Mouse (Mus musculus): ENCODE data around the gene Olfr547. TPM values are rescaled to one million over a fixed set of nuclear protein-coding genes. Genes with fewer than 3 reads are reported as not detected.
"Not testable (repeated sequence)": the region's sequence is repeated elsewhere in the genome, so short reads cannot be mapped to it uniquely, and the experiment has no call there.

The Olfr547 gene
- not detected in 2 replicates for polyA plus RNA-seq (2012; rRNA removed)

DNA sequence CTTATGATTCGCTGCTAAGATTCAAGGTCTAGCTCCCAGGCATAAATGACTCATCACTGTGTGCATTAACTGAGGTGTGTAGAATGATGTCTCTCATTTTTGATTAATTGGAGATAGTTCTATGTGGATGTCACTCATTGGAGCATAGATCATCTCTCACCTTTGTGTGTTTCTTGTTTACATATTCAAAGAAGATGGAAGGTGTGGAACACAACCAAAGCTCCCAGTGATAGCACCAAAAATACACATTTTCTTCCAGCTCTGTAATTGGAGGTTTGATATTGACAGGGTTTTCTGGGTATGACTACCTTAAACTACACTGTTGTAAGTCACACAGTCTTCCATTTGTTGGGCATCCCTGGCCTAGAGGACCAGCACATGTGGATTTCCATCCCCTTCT, at the start of gene Olfr547:
Gene Olfr547 (plus strand): TSS at position 301 of the 400 bp plus-strand sequence.
- DNase-seq (ENCODE audit: low spot score): no peak

DNA sequence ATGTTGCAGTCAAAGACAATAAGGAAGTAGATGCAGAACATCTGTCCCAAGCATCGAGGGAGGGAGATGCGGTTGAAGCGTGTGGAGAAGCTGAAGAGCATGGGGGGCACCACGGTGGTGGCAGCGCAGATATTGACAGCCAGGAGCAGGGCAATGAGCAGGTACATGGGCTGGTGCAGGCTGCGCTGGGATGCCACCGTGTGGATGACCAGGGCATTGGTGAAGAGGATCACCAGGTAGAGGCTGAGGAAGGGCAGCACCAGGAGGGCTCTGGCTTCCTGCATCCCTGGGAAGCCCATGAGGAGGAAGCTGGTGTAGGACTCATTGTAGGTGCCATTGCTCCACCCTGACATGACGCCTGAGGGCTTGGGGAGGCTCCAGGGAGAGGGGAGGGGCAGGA, 49.8 kb upstream of the Olfr547 start:
- DNase-seq (ENCODE audit: low spot score): not testable (repeated sequence)

DNA sequence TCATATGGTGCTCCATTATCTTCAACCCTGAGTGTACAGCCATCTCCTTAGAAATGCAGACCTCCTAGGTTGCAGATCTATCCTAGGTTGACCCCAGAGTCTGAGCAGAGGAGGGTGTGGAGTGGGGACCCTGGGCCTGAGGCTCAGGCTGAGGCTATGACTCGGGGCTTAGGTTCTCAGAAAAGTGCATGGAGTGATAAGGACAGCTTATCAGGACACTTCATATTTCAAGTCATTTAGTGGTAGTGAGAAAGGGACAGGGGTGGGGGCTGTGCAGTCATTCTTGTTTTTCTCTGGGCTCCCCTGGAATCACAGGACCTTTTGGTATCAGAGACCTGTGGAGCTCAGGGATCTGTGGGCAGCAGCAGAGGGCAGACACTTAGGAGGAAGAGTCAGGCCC, 48.4 kb upstream of the Olfr547 start:
- no peak for DNase-seq (ENCODE audit: low spot score)

DNA sequence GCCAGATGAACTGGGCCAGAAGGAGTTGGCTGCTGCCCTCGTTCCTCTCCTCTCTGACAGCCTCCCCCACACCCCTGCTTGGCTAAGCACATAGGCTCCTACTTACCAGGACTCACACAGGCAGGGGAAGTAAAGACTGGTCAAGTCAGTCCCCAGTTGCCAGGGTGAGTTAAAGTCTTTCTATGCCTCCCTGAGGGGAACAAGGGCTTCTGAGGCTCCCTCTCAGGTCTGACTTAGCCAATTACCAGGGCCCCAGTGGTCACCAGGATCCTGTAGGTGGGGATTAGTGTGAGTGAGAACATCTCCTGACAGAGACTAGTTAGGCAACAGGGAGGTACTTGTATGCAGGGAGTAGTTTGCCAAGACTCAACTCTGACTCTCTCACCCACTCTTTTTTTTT, 46.4 kb upstream of the Olfr547 start, which contains the start of gene Olfr544:
Gene Olfr544 (minus strand): TSS at position 153 of the 400 bp plus-strand sequence.
- no peak for DNase-seq (ENCODE audit: low spot score)

DNA sequence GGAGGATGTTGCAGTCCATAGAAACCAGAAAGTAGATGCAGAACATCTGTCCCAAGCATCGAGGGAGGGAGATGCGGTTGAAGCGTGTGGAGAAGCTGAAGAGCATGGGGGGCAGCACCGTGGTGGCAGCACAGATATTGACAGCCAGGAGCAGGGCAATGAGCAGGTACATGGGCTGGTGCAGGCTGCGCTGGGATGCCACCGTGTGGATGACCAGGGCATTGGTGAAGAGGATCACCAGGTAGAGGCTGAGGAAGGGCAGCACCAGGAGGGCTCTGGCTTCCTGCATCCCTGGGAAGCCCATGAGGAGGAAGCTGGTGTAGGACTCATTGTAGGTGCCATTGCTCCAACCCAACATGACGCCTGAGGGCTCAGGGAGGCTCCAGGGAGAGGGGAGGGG, 40.1 kb upstream of the Olfr547 start:
- DNase-seq (ENCODE audit: low spot score): not testable (repeated sequence)

DNA sequence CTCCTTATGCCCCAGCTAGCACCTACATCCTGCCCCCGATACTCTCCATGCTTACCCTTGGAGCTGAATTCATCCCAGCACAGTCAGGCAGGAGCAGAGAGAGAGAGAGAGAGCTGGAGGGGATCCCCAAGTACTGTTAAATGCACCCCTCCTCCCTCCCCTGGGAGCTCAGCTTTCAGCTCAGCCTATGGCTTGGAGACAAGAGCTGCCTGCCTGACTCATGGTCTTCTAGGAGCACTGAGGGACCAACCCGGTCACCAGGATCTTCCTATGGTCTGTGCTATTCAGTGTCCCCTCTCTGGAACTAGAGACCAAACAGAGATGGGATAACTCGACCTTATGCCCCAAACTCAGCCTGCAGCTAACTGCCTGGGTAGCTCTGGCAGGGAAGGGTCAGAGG, 35.1 kb upstream of the Olfr547 start, which contains the start of gene Olfr545:
Gene Olfr545 (minus strand): TSS at position 101 of the 400 bp plus-strand sequence.
- DNase-seq (ENCODE audit: low spot score): no peak

DNA sequence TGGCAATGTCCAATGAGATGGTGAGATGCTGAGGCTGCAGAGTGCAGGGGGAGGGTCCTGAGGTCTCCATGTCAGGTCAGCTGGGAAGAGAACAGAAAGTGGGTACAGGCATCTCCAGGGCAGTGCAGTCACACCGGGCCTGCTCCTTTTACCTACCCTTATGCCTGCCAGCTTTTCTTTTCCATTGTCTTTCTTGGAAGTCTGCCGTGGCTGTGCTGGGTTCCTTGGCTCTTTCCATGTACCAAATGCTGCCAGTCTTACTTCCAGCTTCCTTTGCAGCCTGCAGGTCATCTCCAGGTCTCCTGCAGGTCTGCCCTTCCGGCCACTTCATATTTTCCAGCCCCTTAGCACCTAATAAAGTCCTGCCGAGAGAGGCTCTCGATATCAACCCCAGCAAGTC, 32.6 kb upstream of the Olfr547 start:
- DNase-seq (ENCODE audit: low spot score): no peak

DNA sequence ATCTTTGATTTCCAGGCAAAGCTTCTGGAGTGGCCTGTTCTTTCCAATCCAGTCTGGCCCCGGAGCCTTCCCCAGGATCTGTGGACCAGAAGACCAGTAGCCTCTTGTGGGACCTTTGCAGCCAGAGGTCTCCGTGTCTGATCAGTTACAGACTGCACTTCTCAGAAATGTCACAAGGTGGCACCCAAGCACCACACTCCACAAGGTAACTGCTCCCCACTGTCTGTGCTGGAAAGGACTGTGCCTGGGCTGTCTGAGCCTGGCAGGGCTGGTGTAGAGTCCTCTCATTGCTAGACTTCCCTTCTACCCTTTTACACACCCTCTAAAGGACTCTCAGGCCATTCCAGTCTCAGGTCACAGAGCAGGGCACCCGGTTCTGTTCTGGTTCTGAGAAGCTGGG, 27.7 kb upstream of the Olfr547 start:
- peak; percentile 47 for DNase-seq (ENCODE audit: low spot score)

DNA sequence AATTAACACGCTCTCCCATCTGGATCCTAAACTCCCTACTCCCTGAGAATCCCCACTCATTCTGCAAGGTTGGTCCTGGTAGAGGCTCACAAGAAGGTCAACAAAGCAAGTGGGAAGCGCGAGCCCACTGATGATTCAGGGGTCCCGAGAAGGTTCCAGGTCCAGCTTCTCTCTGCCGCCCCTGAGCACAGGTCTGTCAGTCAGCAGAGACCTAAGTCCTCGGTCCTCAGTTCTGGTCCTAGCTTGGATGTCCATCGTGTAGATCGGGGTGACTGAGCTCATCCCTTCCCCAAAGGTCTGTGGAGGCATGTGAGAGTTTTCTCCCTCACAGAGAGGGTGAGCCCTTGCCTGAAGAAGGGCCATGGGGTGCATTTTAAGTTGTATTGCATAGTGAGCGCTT, 26.5 kb upstream of the Olfr547 start:
- DNase-seq (ENCODE audit: low spot score): no peak

DNA sequence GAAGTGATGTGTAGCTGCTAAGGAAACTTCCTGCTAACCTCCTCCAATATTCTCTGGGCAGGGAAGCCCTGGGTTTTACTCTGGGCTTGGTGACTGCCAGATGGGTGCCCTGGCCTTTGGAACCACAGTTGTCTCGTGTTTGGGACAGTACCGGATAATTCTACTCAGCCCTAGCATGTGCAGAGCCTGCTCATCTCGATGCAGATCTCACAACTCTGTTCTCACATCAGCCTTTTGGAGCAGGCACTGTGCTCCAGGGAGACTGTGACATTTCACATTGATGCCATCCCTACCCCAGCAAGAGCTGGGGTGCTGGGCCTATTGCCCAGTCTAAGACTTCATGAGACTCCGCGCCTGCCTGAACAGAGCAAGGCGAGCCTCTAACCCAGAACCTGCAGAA, 25.9 kb upstream of the Olfr547 start:
- no peak for DNase-seq (ENCODE audit: low spot score)

DNA sequence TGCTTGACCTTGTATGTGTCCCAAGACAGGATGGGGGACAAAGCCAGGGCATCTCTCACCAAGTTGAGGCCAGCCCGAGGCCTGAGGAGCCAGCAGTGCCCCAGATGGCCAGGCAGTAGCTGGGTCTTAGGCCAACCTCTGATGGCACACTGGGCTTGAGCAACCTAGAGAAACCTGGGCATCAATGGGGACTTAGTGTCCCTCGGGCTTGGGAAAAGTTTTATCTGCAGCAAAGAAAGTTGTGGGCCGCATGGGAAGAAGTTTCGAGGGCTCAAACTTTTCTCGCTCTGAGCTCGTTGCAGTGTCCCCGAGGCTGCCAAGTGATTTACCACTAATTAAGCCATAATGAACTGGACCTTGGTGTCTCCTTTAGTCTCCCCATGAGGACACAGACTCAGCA, 24.8 kb upstream of the Olfr547 start:
- no peak for DNase-seq (ENCODE audit: low spot score)

DNA sequence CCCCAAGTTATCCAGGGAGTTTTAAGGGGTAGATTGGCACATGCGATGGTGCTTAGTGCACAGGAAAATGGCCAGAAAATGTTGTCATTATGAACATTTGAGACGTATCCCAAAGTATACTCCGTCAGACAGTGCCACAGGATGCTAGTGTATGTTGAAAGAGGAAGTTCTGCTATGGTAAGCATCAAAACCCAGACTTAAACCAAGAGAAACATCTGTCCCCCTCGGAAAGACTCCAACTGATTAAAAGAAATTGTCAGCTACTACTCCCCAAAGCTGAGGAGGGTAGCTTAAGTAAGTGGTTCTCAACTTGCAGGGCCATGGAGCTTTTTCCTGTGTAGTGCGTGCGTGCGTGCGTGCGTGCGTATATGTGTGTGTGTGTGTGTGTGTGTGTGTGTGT, 22.6 kb upstream of the Olfr547 start:
- DNase-seq (ENCODE audit: low spot score): no peak

DNA sequence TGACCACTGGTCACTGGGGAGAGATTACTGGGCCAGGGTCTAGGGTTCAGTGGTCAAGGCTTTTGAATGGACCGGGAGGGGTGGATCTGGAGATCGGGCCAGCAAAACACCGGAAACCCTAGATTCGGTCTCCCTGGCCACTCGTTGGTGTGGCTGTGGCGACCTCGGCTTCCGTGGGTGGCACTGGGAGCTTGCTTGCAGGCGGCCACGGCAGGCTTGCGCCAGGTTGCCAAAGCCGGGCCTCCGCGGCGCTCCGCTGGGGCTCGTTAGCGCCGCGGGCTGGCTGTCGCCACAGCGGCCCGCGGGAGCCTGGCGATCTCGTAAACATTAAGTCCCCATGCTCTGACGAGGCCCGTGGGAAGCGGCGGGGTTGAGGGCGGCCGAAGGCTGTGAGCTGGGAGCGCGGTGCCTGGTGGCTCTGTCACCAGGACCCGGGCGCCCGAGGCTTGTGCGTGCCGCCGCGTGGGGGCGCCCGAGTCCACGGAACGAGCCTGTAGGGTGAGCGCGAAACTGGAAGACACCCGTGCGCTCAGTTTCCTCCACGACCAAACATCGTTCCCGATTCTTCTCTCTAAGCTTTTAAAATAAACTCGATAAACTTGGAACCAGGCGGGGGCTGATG, 21.6 kb upstream of the Olfr547 start:
- peak; percentile 93 for DNase-seq (ENCODE audit: low spot score)

DNA sequence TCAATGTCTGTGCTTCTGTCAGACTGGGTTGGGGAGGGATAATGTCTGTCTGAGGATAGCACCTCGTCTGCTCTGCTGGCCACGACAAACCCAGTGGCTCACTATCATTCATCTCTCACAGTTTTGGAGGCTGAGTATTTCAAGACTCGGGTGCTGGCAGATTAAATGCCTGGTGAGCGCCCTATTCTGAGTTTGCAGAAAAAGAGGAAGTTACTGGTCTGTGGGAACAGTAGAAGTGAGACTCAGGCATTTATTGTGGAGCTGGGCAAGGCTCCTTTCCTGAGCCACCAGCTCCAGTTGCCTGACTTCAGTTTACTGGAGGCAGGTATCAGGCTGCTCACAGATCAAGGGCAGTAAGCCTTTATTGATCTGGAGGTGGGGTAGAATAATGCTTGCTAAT, 20.4 kb upstream of the Olfr547 start:
- no peak for DNase-seq (ENCODE audit: low spot score)

DNA sequence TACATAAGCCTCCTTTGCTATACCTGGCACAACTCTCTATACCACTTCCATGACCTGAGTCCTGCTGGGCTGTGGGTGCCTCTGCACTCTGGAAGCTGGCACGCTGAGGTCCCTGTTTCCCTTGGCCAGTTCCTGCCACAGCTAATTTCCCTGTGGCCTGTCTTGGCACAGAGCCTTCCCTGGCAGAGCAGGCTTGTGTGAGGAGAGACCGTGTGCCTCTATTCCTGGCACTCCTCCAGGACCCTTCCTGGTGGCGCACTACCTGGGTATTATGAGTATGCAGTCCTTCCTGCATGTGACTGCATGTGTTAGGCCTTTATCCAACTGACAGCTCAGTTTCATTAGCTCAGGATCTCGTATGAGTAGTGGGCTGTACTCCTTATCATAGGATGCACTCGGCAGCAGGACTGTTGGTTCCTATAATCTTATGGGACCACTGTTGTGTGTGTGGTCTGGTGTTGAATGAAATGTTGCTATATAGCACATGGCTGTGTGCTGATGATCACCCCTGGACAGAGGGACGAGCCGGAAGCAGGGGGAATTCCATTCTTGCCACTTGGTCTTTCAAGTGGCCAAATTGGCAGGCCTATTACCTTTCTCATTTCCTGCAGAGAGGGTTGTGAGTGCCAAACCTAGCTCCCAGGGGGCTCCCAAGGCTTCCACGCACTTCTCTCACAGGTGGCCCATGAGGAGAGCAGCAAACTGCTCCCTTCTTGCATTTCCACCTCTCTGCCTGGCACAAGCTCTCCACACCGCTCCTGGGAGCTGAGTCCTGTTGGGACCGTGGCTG, 18.1 kb upstream of the Olfr547 start:
- DNase-seq (ENCODE audit: low spot score): no peak

DNA sequence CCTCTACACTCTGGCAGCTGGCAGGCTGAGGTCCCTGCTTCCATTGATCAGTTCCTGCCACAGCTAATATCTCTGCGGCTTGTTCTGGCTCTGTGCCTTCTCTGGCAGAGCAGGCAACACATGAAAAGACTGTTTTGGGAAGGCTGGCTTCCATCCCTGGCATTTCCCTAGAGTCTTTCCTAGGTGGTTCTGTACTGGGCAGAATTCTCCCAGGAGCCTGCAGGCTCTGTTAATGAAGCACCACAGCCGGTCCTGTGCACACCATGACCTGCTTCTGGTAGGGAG, 17.6 kb upstream of the Olfr547 start:
- no peak for DNase-seq (ENCODE audit: low spot score)

DNA sequence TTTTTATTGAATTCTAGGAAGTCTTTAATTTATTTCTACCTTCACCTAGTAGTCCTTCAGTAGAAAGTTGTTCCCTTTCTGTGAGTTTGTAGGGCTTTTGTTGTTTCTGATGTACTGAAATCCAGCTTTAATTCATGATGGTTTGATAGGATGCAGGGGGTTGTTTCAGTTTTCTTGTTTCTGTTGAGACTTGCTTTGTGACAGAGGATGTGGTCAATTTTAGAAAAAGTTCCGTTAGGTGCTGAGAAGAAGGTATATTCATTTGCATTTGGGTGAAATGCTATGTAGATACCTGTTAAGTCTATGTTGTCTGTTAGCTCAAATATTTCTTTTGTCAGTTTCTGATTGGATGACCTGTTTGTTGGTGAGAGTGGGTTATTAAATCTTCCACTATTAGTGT, 5.5 kb upstream of the Olfr547 start:
- DNase-seq (ENCODE audit: low spot score): no peak

DNA sequence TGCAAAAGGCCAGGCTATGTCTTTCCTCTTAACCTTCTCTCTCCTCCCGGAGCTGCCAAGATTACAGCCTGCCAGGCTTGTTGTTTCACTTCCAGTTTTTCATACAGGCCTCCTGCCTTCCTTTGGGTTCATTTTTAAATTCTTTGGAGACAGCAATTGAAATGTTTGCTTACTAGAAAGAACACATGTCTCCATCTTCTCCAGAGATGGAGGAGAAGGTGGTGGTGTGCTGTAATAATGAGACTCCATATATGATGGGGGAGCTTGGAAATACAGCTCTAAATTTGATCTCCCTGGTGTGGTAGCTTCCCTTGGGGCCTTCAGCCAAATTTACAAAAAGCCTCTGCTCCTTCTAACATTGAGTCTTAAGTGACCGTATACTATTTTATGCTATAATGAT, 6.0 kb downstream of the Olfr547 start, which contains the start of gene Olfr548-ps1:
Gene Olfr548-ps1 (plus strand): TSS at position 301 of the 400 bp plus-strand sequence.
- DNase-seq (ENCODE audit: low spot score): no peak

DNA sequence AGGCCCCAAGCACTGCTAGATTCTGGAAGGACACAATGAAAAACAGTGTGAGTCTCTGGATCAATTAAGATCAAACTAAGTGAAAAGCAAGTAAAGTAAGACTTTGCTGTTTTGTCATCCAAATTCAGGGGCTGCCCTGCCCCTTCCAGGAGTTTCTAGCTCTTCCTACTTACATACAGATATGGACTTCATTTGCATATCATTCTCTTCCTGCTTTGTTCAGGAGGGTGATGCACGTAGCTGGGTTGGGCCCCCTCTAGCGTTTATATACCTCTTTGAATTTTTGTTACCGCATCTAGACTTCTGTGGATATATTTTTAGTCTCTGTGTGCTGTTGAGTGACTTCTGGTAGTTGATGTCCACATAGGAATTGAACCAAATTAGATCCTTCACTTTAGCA, 6.7 kb downstream of the Olfr547 start:
- DNase-seq (ENCODE audit: low spot score): no peak

DNA sequence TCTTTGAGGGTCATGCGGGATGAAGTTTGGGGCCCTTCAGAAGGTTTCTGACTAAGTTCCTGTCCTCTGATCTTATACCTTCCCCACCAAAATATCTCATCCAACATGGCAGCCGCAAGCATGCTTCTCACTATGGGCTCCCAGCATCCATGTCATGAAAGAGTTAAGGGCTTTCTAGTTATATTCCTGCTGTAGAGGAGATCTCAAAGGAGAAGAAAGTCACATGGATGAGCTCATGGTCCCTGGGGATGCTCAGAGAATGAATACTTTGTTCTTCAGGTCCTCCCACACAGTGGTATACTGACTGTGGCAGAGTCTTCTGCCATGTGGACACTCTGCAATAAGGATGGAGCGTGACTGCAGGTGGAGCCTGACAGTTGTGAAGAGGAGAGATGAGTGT, 15.0 kb downstream of the Olfr547 start, which contains the start of gene Olfr549:
Gene Olfr549 (plus strand): TSS at position 301 of the 400 bp plus-strand sequence.
- DNase-seq (ENCODE audit: low spot score): no peak

DNA sequence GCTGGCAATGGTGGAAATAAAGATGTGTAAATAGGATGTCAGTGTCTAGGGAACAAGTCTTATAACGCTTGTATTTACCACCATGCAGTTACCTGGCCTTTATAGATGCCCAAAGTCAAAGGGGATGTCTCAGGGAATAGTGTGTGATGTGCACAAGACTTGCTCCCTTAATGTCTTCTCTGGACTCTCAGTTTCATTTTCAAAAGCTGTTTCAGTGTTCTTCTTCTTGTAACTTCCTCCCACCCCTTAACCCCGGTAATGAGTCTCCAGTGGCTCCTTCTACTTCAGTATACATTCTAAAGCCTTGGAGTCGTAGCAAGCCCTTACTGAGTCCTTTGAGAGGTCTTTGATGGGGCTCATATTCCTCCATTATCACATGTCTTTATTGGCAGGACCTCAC, 18.7 kb downstream of the Olfr547 start:
- no peak for DNase-seq (ENCODE audit: low spot score)

DNA sequence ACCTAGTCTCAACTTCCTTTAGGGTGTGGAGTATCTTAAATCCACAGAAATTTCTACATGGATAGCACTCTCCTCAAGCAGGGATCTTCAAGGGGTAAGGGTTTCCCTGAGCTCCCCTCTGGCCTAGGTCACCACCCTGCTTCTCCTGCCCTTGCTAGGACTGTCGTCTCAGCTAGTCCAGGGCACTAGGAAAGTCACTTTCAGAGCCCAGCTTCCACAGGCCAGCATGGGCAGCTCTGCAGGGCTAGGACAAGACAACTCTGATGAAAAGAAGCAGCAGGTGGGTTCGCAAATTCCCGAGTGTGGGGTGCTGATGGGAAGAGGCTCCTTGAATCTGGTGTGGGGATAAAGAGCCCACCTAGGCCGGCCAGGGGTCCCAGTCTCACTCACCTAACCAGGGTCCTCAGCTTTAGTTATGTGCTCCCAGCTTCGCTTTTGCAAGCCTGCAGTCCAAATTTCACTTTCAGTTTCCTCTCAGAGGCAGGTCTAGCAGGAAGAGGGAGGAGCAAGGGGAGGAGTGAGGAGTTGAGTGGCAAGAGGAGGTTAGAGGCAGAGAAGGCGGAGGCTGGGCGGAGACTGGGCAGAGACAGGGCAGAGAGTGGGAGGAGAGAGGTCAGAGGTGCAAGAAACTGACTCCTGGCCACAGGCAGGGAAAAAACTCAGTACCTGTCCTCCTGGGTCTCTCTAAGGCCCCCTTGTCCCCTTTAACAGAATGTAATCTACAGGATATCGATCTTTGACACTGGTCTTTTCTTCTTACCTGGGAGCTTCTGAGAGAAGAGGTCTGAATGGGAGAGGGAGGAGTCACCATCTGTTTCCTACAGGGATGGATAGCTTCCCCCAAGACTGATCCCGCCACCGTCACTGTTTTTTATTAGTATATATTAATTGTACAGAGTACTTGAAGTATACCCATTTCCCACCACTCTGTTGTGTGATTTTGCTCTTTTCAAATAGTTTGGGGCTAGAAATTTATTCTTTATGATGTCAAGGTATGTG, 30.7 kb downstream of the Olfr547 start, which contains the start of gene Trim21:
Gene Trim21 (minus strand): TSS at position 488 of the 999 bp plus-strand sequence.
- DNase-seq (ENCODE audit: low spot score): peak; percentile 35
